Mouse (Mus musculus) gastrocnemius, postnatal 36 days (tissue): ENCODE measurements around the gene Cxadr. TPM values are rescaled to one million over a fixed set of nuclear protein-coding genes. Genes with fewer than 3 reads are reported as not detected.
A peak's percentile ranks its signal among the peaks of the same experiment; 100 is the strongest.
"Not testable (repeated sequence)": the region's sequence is repeated elsewhere in the genome, so short reads cannot be mapped to it uniquely, and the experiment has no call there.

ENCODE experiments used
- DNase-seq, 2 experiments: peaks; one replicate each; pipeline ENCODE4 v3.0.0; 2022
- intact Hi-C: fragments of 180-260 bp; cut with DNase I; formaldehyde crosslinking; loops from one replicate; pipeline ENCODE4 v1.15.1; 2025
- total RNA-seq, 2 experiments: library from RNA; stranded (reverse); gene quantifications; 2 replicates each; pipeline ENCODE4 v1.2.3; 2021

The Cxadr gene
- total RNA-seq, 2 experiments from 2014 or later = 0.52 to 0.59 TPM

DNA sequence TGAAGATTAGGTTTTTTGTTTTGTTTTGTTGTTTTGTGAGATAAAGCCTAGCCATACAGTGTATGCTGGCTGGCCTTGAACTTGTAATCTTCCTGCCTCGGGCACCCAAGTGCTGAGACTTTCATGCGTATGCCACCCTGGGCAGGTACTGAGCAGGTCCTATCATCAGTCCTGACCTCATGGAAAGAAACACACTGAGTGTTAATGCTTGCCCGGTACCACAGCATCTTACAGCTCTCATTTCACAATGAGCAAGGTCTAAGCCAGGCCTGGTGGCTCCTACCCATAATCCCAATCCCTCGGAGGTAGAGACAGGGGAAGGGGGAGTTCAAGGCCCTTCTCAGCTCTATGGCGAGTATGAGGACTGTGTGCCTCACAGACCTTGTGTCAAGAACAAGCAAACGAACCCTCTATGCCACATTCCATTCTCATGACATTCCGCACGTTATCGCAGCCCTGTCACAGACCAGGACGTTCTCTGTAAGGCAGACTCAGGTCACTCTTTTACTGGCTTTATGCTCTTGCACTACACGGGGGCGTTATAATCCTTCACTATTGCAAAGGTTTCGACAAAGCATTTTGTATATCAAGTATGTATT is 46.1 kb downstream of the Cxadr start:
- DNase-seq = no peak
- intact Hi-C loops = no loop called here

DNA sequence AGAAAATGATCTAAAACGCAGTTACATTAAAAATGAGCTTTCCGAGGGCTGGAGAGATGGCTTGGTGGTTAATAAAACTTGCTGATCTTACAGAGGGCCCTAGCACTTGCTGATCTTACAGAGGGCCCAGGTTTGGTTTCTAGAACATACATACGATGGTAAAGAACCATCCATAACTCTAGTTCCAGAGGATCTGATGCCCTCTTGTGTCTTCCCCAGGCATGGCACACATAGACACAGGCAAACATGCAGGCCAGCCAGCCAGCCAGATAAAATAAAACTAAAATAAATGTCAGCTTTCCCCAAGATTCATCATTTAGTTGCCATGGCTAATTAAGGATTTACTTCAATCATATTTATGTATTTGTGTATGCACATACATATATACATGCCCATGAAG is 56.5 kb downstream of the Cxadr start:
- intact Hi-C loops = no loop called here
- DNase-seq = no peak

DNA sequence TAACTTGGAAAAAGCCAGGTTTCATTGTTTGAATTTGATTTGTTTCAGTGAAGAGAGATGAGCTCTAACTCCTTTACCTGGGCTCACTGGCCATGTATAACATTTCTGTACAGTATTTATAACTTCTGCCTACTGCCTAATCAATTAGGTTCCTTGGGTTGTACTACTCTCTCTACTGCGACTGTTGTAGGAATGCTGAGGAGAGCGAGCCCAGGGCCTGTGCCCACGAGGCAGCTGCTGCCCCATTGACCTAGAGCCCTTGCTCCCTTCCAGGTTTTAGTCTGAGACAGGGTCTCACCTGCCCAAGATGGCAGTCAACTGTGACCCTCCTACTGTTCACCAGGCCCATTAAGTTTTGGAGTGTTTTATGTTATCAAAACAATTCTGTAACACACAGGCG is 60.2 kb downstream of the Cxadr start:
- no peak for DNase-seq
- intact Hi-C loops = no loop called here

DNA sequence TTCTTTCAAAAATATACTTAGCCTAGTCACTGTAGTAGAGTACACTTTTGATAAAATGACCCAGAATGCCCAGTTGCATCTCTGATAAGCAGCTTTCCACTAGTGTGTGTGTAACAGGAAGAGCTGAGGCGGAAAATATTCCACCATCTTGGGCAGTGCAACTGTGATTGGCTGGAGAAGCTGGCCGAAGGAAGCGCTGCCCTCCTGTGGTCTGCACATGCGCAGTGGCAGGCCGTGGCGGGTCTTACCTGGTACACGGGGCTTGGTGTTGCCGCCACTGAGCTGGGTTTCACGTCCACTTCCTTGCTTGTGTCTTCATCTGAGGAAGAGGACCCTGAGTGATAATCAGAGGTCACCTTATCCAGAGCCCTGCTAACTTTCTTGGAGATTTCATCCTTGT is 63.3 kb downstream of the Cxadr start:
- intact Hi-C loops, DNase-seq: not testable (repeated sequence)

DNA sequence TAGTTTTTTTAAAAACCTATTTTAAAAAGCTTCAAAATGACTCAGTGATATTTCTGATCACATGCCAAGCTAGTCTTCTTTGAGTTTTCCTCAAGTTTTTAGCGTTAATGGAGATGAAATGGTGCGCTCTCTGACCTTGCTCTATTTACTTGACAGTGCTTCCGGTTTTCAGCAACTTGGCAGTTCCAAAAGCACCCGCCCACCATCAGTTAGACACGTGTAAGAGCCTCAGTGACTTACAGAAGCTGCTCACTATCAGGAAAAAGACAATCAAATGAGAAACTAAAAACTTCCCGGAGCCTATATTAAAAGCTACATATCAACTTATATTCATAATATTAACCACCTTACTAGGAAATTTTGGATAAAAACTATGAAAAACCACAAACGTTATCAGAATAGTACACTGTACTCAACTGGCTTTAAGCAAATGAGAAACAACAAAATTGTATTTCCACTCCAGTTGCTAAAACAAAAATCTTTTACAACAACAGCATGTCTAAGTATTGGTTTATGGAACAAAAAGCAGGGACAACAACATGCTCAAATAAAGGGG is 70.3 kb downstream of the Cxadr start:
- intact Hi-C loops = no loop called here
- DNase-seq = no peak

DNA sequence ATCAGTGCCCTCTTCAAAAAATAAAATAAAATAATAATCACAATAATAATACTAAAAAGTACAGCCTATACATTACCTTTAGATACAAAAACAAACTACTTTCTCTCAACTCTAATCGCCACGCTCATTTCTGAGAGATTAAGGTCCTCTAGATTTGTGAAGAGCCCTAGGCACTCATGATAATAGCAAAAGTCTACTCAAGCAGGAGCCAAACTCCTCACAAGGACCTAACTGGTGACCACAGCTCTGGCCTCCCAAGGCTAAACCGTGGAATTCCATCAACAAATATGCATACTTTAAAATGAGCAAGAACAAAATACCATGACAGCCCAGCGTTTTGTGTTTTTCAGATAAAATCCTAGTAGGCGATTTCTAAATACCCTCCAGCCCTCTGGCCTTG is 71.5 kb downstream of the Cxadr start:
- no peak for DNase-seq
- intact Hi-C loops = no loop called here

DNA sequence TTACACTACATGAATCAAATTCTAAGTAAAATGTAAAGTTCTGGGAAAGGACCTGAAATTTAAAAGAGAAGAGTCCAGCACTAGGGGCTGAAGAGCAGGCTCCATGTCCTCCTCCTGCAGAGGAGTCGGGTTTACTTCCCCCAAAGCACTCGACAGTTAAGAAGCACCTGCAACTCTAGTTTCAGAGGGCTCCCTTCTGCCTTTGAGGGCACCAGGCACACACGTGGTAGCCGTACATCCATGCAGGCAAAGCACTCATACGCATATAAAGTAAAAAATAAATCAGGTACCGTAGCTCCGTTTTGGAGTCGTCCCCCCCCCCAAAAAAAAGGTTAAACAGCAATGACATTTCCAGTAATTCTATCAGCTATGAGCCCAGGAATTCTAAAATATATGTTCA is 72.5 kb downstream of the Cxadr start:
- no peak for DNase-seq
- intact Hi-C loops = no loop called here

DNA sequence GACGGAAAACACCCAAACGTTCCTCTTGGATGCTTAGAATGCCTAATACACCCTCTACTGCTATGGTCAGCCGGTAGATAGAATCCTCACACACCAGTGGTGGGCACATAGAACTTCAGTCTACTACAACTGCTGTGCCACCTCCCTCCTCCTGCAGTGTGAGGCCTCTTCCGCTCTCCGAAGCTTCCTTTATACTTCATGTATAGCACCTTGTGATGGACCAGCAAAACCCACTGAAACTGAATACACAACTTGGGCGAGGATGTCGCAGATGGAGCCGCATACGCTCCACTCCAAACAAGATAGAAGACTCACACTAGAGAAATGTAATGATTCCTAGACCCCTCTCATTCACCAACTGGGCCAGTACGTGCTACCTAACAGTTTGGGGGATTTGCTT is 73.9 kb downstream of the Cxadr start:
- no peak for DNase-seq
- intact Hi-C loops = no loop called here

DNA sequence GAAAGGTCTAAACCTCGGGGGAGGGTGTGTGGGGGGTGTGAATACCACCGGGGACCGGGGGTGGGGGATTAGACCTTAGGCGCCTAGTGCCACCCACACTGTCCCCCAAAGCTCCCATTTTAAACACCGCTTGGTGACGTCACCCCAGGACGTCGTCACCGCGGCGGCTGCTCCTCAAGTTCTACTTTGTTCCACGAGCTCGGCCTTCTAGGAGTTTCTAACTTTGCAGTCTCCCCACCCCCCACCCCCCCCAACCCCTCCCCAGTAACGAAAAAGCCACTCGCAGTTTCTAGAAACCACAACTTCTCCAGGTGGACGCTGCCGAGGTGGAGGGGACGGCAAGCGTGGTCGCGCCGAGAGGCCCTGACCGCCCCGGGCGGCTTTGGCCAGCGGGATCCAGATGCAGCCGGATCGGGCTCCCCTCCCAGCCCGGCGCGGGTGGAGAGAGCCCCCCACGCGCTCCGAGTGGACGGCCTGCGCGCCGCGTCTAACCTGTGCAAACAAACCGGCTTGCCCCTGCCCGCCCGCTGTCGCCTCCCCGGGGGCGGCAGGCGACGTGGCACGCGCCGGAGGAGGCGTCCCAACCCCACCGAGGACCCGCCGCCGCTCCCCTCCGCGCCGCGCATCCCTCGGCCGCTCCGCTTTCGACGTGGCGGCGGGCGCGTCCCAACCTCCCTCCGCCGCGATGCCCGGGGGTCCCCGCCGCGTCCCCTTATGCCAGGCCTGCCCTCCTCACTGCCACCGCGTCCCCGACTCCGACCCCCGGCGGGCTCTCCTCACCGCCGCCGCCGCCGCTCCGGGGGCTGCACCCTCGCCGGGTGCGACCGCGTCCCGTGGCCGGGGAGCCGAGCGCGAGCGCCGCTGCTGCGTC is 74.8 kb downstream of the Cxadr start:
- peak; percentile 18 to 32 for DNase-seq
- intact Hi-C loops = no loop called here

DNA sequence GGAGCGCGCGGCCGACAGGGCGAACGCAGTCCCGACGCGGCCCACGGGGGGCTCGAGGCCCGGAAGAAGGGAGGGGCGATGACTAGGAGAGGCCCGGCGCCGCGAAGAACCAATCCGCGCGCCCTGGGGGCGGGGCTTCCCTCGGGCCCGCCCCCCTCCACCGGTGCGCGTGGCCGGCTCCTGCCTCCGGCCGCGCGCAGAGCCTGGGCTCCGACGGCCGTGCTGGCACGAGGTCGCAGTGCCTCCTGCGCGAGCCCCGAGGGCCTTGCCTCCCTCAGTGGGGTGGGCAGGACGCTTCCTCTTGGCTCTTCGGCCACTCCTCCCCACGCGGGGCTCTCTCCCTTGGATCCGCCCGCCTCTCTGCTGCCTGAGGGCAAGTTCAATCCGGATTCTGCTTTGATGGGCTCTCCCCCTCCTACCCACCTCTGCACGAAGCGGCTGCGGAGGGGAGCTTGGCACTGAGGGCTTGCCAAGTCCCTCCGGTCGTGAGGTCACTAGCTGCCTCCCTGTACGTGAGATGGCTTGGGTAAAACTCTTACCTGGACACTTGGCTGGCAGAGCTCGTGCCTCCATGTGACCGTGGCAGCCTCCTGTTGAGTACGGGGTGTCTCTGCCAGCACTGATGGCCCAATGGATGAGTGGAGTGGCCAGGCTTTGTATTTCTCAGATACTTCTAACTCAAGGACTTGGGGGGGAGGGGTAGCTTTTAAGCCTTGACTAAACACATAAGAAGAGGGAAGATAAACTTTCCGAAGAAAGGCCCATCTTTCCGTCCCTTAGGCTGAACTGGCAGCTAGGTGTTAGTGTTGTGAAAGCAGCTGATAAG is 75.7 kb downstream of the Cxadr start, which contains the start of gene Btg3:
TSS of gene Btg3 (minus strand) at position 448 of the 826 bp plus-strand sequence.
- DNase-seq = peak; percentile 73 to 84
- intact Hi-C loops = no loop called here

DNA sequence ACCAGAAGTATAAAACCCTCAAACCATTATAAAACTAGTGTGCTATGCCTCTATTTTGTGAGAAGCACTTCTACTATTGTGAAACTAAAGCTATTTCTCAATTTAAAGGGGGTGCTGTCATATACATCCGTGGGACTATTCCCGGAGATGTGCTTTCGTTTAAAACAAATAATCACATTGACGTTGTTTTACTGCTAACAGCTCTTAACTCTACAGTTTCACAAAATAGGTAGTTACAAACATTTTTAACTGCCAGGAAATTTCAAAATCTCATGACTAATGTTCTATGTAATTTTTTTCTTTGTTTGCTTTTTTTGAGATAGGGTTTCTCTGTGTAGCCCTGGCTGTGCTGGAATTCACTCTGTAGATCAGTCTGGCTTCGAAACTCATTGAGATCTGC is 77.2 kb downstream of the Cxadr start:
- intact Hi-C loops = no loop called here
- DNase-seq = no peak

DNA sequence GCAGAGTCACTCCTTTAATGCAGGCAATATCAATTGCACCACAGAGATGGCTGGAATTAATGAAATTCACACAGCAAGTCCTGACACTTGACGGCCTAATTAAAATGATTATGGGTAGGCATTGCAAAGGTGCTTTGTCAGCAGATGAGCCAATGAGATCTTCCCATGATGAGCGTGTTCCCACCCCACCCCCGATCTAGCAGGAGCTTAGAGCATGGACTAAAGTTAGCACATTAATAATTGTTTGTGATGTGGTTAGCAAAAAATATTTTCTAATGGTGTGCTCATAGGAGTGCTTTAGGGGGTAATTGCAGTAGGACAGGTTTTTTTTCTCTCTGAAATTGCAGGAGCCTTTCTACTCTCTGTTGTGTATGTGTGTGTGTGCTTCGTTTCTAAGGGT is 87.8 kb downstream of the Cxadr start:
- no peak for DNase-seq
- intact Hi-C loops = no loop called here

DNA sequence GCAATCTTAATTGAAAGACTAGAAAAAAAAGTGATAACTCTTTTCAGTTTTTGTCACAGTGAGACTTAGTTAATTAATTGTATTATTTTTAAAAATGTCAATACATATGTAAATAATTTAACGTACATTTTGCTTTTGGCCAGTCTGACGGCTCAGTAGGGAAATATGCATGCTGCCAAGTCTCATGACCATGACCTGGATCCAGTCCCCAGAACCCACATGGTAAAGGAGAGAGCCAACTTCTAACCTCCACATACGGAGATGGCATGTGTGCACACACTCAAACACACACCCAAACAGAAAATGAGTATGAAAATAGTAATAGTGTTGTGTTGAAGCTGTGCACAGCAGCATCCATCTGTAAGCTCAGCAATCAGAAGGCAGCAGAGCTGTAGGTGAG is 88.7 kb downstream of the Cxadr start:
- intact Hi-C loops = no loop called here
- DNase-seq = no peak

DNA sequence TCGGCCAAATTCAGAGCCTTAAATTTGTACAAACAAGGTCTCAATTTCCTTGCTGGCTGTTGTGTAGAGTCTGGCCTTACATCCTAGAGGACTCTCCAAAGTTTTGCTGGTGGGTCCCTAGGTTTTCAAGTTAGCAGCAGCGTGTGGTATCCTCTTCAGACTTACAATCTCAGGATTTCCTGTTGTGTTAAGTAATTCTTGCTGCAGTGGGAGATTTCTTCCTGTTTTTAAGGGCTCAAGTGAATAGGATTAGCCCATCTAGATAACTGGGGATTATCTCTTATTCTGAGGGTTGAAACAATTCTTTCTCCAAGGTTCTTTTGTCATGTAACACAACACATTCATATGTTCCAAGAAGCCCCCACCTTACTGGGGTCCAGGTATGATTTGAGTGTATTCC is 90.1 kb downstream of the Cxadr start:
- intact Hi-C loops = no loop called here

DNA sequence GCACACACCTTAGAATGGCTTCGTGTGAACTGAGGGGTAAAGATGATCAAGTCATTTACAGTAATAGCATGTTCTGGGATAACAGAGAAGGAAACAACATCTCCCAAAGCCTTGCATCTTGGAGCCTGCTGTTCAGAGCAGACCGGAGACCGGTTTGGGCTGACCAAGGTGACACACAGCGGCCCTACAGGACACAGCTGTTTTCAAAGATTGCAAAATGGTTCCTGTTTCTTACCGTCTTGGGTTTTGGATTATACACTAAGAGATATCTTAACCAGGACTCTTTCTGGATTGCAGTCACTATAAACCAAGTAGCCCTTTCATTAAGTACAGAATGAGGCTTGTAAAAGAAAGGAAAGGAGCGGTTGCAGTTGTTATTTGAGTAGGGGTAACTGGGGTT is 97.4 kb downstream of the Cxadr start:
- DNase-seq = no peak
- intact Hi-C loops = no loop called here

More for the DNA sequence above, 90.1 kb downstream of the Cxadr start:
- DNase-seq = no peak

DNA sequence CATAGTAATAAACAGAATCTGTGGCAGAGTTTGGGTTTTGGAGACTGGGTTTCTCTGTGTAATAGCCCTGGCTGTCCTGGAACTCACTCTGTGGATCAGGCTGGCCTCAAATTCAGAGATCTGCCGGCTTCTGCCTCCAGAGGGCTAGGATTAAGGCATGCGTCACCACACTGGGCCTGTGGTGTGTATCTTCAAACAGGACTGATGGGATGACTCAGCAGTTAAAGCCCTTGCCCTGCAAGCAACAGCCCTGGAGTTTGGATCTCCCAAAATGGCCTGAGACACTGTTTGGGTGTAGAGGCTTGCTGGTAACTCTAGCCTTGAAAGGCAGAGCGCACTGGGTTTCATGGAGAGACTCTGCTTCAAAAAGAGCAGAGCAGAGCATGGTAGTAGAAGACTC is 98.1 kb downstream of the Cxadr start:
- no peak for DNase-seq
- intact Hi-C loops = no loop called here

DNA sequence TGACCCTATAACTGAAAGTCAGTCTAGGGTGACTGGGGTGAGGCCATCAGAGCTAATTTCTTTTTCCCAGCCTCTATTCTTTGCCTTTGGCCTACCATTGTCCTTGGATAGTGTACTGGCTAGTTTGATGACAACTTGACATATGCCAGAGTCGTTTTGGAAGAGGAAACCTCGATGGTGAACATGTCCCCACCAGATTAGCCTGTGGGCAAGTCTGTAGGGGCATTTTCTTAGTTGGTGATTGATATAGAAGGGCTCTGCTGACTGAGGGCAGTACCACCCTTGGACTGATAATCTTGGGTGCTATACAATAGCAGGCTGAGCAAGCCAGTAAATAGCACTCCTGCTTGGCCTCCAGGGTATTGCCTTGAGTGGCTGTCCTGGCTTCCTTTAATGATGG is 101.0 kb downstream of the Cxadr start:
- no peak for DNase-seq
- intact Hi-C loops = no loop called here

DNA sequence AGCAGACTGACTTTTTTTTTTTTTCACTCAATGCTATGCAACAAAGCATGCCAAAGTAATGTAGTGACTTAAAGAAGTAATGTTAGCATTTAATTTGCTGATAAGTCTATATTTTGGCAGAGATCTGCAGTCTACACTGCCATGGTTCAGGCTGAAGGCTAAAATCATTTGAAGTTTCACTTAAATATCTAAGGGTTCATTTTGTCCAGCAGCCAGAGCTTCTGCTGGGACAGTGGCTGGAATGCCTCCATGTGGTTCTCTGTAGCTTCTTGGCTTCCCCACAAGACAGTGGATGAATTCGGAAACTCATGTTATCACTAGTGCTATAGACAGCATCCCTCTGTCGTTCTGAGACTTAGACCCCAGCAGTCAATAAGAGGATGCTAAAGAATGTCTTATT is 105.4 kb downstream of the Cxadr start:
- no peak for DNase-seq
- intact Hi-C loops = no loop called here

DNA sequence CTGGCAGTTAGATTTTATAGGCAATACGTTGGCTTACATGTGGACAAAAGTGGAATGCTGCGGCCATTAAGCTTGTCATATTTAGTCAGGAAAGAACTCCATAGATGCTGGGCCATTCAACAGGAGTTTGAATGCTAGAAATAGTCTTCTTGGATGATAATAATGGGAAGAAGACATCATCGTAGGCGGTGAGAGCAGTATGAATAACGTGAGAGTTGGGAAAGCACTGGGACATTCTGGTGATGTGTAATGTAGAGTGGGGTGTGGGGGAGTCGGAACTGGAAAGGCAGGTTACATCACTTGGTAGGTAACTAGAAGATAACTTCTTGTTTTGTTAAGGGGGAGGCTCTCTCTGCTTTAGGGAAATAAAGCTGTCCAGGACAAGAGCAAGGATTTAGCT is 106.6 kb downstream of the Cxadr start:
- intact Hi-C loops = no loop called here
- no peak for DNase-seq
